Mouse (Mus musculus): ENCODE measurements at regions not wholly inside any gene's neighbourhood (a gene's known extent, or its start where the extent isn't known, plus 50 kb on each side); places are given as distances from the start of the nearest gene placed in this dataset.
A peak's percentile ranks its signal among the peaks of the same experiment; 100 is the strongest.

DNA sequence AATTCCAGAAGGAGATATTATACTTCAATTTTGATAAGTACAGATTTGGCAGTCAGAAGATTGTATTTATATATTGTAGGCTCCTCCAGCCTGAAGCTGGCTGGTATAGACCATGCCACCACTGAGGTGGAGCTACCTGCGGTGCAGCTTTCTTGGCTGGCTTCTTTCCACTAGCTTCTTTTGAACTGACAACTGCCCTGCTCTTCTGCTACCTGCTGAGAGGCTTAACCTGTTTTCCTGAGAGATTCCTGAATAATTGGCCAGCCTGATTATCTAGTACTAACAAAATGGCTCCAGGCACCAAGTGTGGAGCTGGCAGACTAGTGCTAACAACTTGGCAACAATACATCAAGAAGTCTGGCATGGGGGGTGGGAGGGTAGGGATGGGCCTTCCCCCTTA is 132.0 kb downstream of the 4933402N22Rik start:
- ATAC-seq (replicated peaks; ENCODE audit: insufficient number of reproducible peaks, low FRiP score, low TSS enrichment, low read depth): no peak
- no peaks in the 10 kb centered on the region for H3K36me3 ChIP-seq (replicated peaks; ENCODE audit: control insufficient read depth, insufficient read depth, low read depth, low read length)
- WGBS: 73% methylated on average over 1 of the region's 1 CpGs
- DNase-seq (ENCODE audit: low spot score): no peak
- no peak overlapping the region for H3K4me2 ChIP-seq (ENCODE audit: low read depth, low read length)
- H3K4me1 ChIP-seq (ENCODE audit: control insufficient read depth, insufficient read depth, low read length): no peaks in the 10 kb centered on the region
- no peak overlapping the region for H3K4me3 ChIP-seq (ENCODE audit: low read depth, low read length)
- no peaks in the 10 kb centered on the region for H3K27me3 ChIP-seq (ENCODE audit: control insufficient read depth, insufficient read depth, low read length)
- no peaks in the 10 kb centered on the region for H3K9me3 ChIP-seq (replicated peaks; ENCODE audit: control insufficient read depth, low read length)
- no peak overlapping the region for H3K27ac ChIP-seq (replicated peaks; ENCODE audit: low read depth, low read length)
- H3K9ac ChIP-seq (replicated peaks; ENCODE audit: low read length): no peak overlapping the region

DNA sequence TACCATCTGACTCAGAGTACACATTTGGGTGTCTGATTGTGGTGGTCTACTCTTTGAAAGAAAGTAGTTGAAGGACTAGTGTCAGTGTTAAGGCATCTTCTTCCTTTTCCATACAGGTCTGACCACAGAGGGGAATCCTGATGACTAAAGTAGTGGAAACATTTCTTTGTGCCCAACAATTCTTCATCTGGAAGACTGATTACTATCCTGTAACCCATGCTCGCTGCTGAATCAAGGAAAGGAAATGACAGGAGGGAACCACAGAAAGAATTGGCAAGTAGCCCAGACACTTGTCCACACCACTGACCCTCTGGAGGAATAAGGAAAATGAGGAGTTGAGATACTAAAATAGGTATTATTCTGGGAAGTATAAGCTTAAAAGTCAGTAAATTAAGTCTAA is 162.3 kb downstream of the 4933402N22Rik start:
- H3K36me3 ChIP-seq (replicated peaks; ENCODE audit: control insufficient read depth, insufficient read depth, low read depth, low read length): no peaks in the 10 kb centered on the region
- WGBS: 80% methylated on average over 1 of the region's 1 CpGs
- DNase-seq (ENCODE audit: low spot score): no peak
- no peaks in the 10 kb centered on the region for H3K27me3 ChIP-seq (ENCODE audit: control insufficient read depth, insufficient read depth, low read length)
- H3K9me3 ChIP-seq (replicated peaks; ENCODE audit: control insufficient read depth, low read length): no peaks in the 10 kb centered on the region
- H3K9ac ChIP-seq (replicated peaks; ENCODE audit: low read length): no peak overlapping the region
- no peak overlapping the region for H3K4me2 ChIP-seq (ENCODE audit: low read depth, low read length)
- no peaks in the 10 kb centered on the region for H3K4me1 ChIP-seq (ENCODE audit: control insufficient read depth, insufficient read depth, low read length)
- no peak overlapping the region for H3K4me3 ChIP-seq (ENCODE audit: low read depth, low read length)
- no peak for ATAC-seq (replicated peaks; ENCODE audit: insufficient number of reproducible peaks, low FRiP score, low TSS enrichment, low read depth)
- no peak overlapping the region for H3K27ac ChIP-seq (replicated peaks; ENCODE audit: low read depth, low read length)

DNA sequence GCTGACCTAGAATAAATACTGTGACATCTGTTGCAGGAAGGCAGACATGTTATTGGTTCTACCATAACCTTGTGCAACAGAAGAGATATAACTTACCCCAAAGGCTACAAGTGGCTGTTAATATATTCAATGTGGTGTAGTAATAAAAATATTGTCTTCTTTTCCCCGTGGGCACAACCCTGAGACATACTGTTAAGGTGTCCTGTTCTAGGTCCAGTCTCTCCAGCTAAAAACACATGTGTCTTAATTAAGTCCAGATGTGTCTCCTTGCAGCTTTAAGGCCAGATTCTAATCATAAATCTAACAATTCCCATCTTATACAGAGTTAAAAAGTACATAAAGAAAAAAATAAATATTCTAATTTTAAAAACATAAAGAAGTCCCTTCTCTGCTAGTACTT is 175.8 kb downstream of the 4933402N22Rik start:
- ATAC-seq (replicated peaks; ENCODE audit: insufficient number of reproducible peaks, low FRiP score, low TSS enrichment, low read depth) (no peak), DNase-seq (ENCODE audit: low spot score) (peak; percentile 42)
- Histone ChIP-seq H3K4me1 (ENCODE audit: control insufficient read depth, insufficient read depth, low read length) (no peaks in the 10 kb centered on the region), H3K27ac (replicated peaks; ENCODE audit: low read depth, low read length) (no peak overlapping the region), H3K27me3 (ENCODE audit: control insufficient read depth, insufficient read depth, low read length) (no peaks in the 10 kb centered on the region), H3K9ac (replicated peaks; ENCODE audit: low read length) (no peak overlapping the region), H3K36me3 (replicated peaks; ENCODE audit: control insufficient read depth, insufficient read depth, low read depth, low read length) (no peaks in the 10 kb centered on the region), H3K4me3 (ENCODE audit: low read depth, low read length) (no peak overlapping the region), H3K4me2 (ENCODE audit: low read depth, low read length) (no peak overlapping the region), H3K9me3 (replicated peaks; ENCODE audit: control insufficient read depth, low read length) (no peaks in the 10 kb centered on the region)
- 37% methylated on average over 1 of the region's 1 CpGs for WGBS

DNA sequence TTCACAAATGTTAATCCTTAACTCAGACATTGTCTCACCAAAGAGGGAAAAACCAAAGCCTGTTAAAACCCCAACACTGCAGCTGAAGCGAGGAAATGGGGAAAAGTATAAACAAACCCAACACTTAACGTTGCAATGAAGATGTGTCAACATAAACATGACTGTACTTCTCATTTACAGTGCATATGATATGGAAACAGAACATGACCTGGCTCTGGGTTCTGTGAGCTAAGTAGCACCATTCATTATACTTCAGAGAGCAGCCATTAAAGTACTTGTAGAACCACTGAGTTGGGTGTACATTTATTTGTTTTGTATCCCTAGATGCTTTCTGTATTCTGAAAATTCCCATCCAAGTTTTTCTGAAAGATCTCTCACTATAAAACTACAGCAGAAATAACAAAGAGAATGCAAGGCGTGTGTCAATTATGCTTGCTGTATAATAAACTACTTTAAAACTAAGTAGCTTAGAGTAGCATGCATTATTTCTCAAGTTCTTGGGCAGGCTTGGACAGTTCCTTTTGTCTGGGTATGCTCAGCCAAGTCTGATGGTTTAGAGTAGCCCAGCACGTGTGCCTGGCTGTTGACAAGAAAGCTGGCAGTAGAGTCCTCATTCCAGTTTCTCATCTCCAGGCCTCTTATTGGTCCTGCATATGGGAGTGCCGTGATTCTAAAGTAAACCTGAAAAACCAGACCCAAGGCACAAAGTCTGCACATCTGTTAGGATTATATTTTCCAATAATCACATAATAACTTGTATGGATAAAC is 198.9 kb downstream of the 4933402N22Rik start:
- Histone ChIP-seq H3K4me3 (ENCODE audit: low read depth, low read length) (no peak overlapping the region), H3K9me3 (replicated peaks; ENCODE audit: control insufficient read depth, low read length) (no peaks in the 10 kb centered on the region), H3K4me2 (ENCODE audit: low read depth, low read length) (no peak overlapping the region), H3K27me3 (ENCODE audit: control insufficient read depth, insufficient read depth, low read length) (no peaks in the 10 kb centered on the region), H3K36me3 (replicated peaks; ENCODE audit: control insufficient read depth, insufficient read depth, low read depth, low read length) (no peaks in the 10 kb centered on the region), H3K9ac (replicated peaks; ENCODE audit: low read length) (no peak overlapping the region), H3K27ac (replicated peaks; ENCODE audit: low read depth, low read length) (no peak overlapping the region), H3K4me1 (ENCODE audit: control insufficient read depth, insufficient read depth, low read length) (no peaks in the 10 kb centered on the region)
- ATAC-seq (replicated peaks; ENCODE audit: insufficient number of reproducible peaks, low FRiP score, low TSS enrichment, low read depth): no peak
- 74% methylated on average over 5 of the region's 5 CpGs for WGBS
- DNase-seq (ENCODE audit: low spot score): no peak

DNA sequence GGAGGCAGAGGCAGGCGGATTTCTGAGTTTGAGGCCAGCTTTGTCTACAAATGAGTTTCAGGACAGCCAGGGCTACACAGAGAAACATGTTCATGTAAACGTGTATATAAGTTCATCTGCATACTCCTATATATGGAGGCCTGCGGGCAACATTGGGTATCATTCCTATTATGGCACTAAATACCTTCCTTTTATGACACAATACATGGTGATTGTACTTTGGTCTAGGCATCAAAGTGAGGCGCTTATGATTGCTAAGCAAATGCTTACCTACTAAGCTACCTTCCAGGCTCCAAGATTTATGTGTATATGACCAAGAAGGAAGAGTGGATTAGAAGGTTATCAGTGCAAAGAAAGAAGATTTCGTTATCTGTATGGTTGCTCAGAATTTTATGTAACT is 207.1 kb downstream of the 4933402N22Rik start:
- ATAC-seq (replicated peaks; ENCODE audit: insufficient number of reproducible peaks, low FRiP score, low TSS enrichment, low read depth): no peak
- Histone ChIP-seq H3K27ac (replicated peaks; ENCODE audit: low read depth, low read length) (no peak overlapping the region), H3K4me2 (ENCODE audit: low read depth, low read length) (no peak overlapping the region), H3K9ac (replicated peaks; ENCODE audit: low read length) (no peak overlapping the region), H3K27me3 (ENCODE audit: control insufficient read depth, insufficient read depth, low read length) (no peaks in the 10 kb centered on the region), H3K4me3 (ENCODE audit: low read depth, low read length) (no peak overlapping the region), H3K4me1 (ENCODE audit: control insufficient read depth, insufficient read depth, low read length) (no peaks in the 10 kb centered on the region), H3K36me3 (replicated peaks; ENCODE audit: control insufficient read depth, insufficient read depth, low read depth, low read length) (no peaks in the 10 kb centered on the region), H3K9me3 (replicated peaks; ENCODE audit: control insufficient read depth, low read length) (no peaks in the 10 kb centered on the region)
- no peak for DNase-seq (ENCODE audit: low spot score)
- 93% methylated on average over 5 of the region's 5 CpGs for WGBS

DNA sequence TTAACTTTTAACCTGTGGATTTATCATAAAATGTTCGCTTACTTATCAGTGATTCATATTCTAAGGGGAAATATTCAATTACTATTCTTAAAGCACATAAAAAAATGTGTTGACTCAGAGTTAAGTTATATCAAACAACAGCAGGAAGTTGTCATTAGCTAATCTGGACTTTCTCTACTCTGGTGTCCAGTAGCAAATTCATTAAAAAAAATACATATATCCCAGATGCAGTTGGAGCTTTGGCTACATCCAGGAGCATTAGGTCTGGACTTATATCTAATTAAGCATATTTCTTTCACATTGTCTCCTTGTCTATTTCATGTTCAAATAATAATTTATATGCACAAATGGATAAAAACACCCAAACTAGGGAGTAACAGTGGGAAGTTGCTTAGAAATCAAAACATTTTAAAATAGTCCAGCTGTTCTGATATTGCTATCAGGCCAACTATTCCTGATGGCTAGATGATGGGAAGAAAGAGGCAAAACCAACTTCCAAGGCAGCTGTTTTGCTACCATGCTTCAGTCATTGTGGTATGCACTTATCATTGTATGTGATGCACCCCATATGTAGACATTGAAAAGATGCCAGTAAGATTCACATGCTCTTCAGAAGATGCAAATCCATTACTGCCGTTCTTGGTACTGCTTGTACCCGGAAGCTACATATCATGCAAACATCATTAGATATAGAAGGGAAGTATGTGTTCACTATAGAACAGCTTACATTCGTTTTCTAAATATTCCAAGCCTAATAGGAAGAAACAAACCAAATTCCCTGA is 209.8 kb downstream of the 4933402N22Rik start:
- Histone ChIP-seq H3K4me2 (ENCODE audit: low read depth, low read length) (no peak overlapping the region), H3K4me1 (ENCODE audit: control insufficient read depth, insufficient read depth, low read length) (no peaks in the 10 kb centered on the region), H3K36me3 (replicated peaks; ENCODE audit: control insufficient read depth, insufficient read depth, low read depth, low read length) (no peaks in the 10 kb centered on the region), H3K9me3 (replicated peaks; ENCODE audit: control insufficient read depth, low read length) (no peaks in the 10 kb centered on the region), H3K4me3 (ENCODE audit: low read depth, low read length) (no peak overlapping the region), H3K27me3 (ENCODE audit: control insufficient read depth, insufficient read depth, low read length) (no peaks in the 10 kb centered on the region), H3K27ac (replicated peaks; ENCODE audit: low read depth, low read length) (no peak overlapping the region), H3K9ac (replicated peaks; ENCODE audit: low read length) (no peak overlapping the region)
- DNase-seq (ENCODE audit: low spot score) (no peak), ATAC-seq (replicated peaks; ENCODE audit: insufficient number of reproducible peaks, low FRiP score, low TSS enrichment, low read depth) (no peak)
- 84% methylated on average over 4 of the region's 4 CpGs for WGBS

DNA sequence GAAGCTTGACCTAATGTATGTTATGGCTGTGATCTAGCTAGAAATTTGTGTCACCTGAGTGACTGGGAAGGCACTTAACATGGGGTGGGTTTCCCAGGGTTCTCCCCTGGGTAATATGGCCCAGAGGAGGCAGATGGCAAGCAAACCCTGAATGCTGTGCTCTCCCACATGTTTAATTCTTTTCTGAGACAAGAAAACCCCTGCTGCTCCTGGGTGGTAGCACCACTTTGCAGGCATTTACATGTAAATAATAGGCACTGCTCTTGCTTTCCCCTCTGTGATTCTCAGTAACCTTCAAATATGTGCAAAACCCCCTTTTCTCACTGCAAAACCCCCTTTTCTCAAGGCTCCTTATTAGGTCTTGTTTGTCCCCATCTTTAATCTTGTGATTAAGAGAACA is 221.1 kb downstream of the 4933402N22Rik start:
- Histone ChIP-seq H3K36me3 (replicated peaks; ENCODE audit: control insufficient read depth, insufficient read depth, low read depth, low read length) (no peaks in the 10 kb centered on the region), H3K4me2 (ENCODE audit: low read depth, low read length) (no peak overlapping the region), H3K4me3 (ENCODE audit: low read depth, low read length) (no peak overlapping the region), H3K27ac (replicated peaks; ENCODE audit: low read depth, low read length) (no peak overlapping the region), H3K27me3 (ENCODE audit: control insufficient read depth, insufficient read depth, low read length) (no peaks in the 10 kb centered on the region), H3K9ac (replicated peaks; ENCODE audit: low read length) (no peak overlapping the region), H3K4me1 (ENCODE audit: control insufficient read depth, insufficient read depth, low read length) (no peaks in the 10 kb centered on the region), H3K9me3 (replicated peaks; ENCODE audit: control insufficient read depth, low read length) (no peaks in the 10 kb centered on the region)
- ATAC-seq (replicated peaks; ENCODE audit: insufficient number of reproducible peaks, low FRiP score, low TSS enrichment, low read depth): no peak
- no peak for DNase-seq (ENCODE audit: low spot score)

DNA sequence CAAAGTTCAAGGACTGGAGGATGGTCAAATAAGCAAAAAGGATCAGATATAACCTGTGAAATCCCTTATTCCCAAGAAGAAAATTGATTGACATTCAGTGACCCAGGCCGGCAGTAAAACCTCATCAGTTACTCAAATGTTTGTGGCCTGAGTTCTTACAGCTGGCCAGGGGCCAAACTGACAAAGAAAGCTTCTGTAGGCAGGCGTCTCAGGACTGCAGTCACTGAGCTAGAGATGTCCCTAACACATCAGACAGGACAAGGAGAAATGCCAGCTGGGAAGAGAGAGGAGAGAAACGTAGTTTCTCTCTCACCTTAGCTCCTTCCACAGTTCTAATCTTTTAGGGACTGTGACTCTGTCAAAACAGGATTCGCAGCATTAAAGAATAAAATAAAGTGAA is 229.9 kb upstream of the Sema3d start:
- no peak overlapping the region for H3K27ac ChIP-seq (replicated peaks; ENCODE audit: low read depth, low read length)
- no peak overlapping the region for H3K4me3 ChIP-seq (ENCODE audit: low read depth, low read length)
- no peaks in the 10 kb centered on the region for H3K27me3 ChIP-seq (ENCODE audit: control insufficient read depth, insufficient read depth, low read length)
- H3K4me1 ChIP-seq (ENCODE audit: control insufficient read depth, insufficient read depth, low read length): no peaks in the 10 kb centered on the region
- no peaks in the 10 kb centered on the region for H3K9me3 ChIP-seq (replicated peaks; ENCODE audit: control insufficient read depth, low read length)
- no peaks in the 10 kb centered on the region for H3K36me3 ChIP-seq (replicated peaks; ENCODE audit: control insufficient read depth, insufficient read depth, low read depth, low read length)
- H3K9ac ChIP-seq (replicated peaks; ENCODE audit: low read length): no peak overlapping the region
- ATAC-seq (replicated peaks; ENCODE audit: insufficient number of reproducible peaks, low FRiP score, low TSS enrichment, low read depth) (no peak), DNase-seq (ENCODE audit: low spot score) (no peak)
- no peak overlapping the region for H3K4me2 ChIP-seq (ENCODE audit: low read depth, low read length)
- WGBS: 45% methylated on average over 4 of the region's 4 CpGs
